Mouse (Mus musculus): ENCODE measurements at regions not wholly inside any gene's neighbourhood (a gene's known extent, or its start where the extent isn't known, plus 50 kb on each side); places are given as distances from the start of the nearest gene placed in this dataset.

- H3K4me1 ChIP-seq (ENCODE audit: control insufficient read depth, insufficient read depth, low read length), result peaks cover 2% of the 10 kb centered on the region; the same call in 1 of the 2 replicates
- 41% methylated on average over 13 of the region's 13 CpGs for WGBS
- no peak overlapping the region for H3K9ac ChIP-seq (ENCODE audit: low read length)
- H3K4me2 ChIP-seq (ENCODE audit: low read depth, low read length), result no peak overlapping the region
- no peak overlapping the region for H3K4me3 ChIP-seq (ENCODE audit: low read length)
- H3K27me3 ChIP-seq (ENCODE audit: control insufficient read depth, insufficient read depth, low read length), result 0 out of 2 replicates have a peak, but pooled peaks cover 2% of the 10 kb centered on the region
- H3K27ac ChIP-seq (ENCODE audit: low read length), result no peak overlapping the region
- H3K9me3 ChIP-seq (replicated peaks; ENCODE audit: control insufficient read depth, low read length), result no peaks in the 10 kb centered on the region
- H3K36me3 ChIP-seq (ENCODE audit: control insufficient read depth, insufficient read depth), result no peaks in the 10 kb centered on the region
- ATAC-seq (replicated peaks; ENCODE audit: extremely low read depth, insufficient read depth, low FRiP score), result no peak
Measured at GRCm38 (mm10) chr1:91611281-91611680, 70.9 kb downstream of the Asb1 start.

- no peak overlapping the region for H3K27ac ChIP-seq (ENCODE audit: low read length)
- 46% methylated on average over 16 of the region's 16 CpGs for WGBS
Measured at GRCm38 (mm10) chr1:91611694-91612093, 71.3 kb downstream of the Asb1 start.

GRCm38 (mm10) chr1:91612912-91613311 lies 72.6 kb downstream of the Asb1 start:
- Histone ChIP-seq H3K4me1 (ENCODE audit: control insufficient read depth, insufficient read depth, low read length) (peaks cover 2% of the 10 kb centered on the region; the same call in 1 of the 2 replicates), H3K36me3 (ENCODE audit: control insufficient read depth, insufficient read depth) (no peaks in the 10 kb centered on the region), H3K27me3 (ENCODE audit: control insufficient read depth, insufficient read depth, low read length) (no peaks in the 10 kb centered on the region), H3K4me3 (ENCODE audit: low read length) (no peak overlapping the region), H3K27ac (ENCODE audit: low read length) (no peak overlapping the region), H3K9ac (ENCODE audit: low read length) (no peak overlapping the region), H3K4me2 (ENCODE audit: low read depth, low read length) (no peak overlapping the region), H3K9me3 (replicated peaks; ENCODE audit: control insufficient read depth, low read length) (no peaks in the 10 kb centered on the region)
- 62% methylated on average over 3 of the region's 3 CpGs for WGBS
- no peak for ATAC-seq (replicated peaks; ENCODE audit: extremely low read depth, insufficient read depth, low FRiP score)

More at GRCm38 (mm10) chr1:91611694-91612093, 71.3 kb downstream of the Asb1 start:
- H3K9me3 ChIP-seq (replicated peaks; ENCODE audit: control insufficient read depth, low read length), result no peaks in the 10 kb centered on the region
- ATAC-seq (replicated peaks; ENCODE audit: extremely low read depth, insufficient read depth, low FRiP score), result no peak
- H3K4me2 ChIP-seq (ENCODE audit: low read depth, low read length), result no peak overlapping the region
- H3K9ac ChIP-seq (ENCODE audit: low read length), result no peak overlapping the region
- H3K4me3 ChIP-seq (ENCODE audit: low read length), result no peak overlapping the region
- no peaks in the 10 kb centered on the region for H3K36me3 ChIP-seq (ENCODE audit: control insufficient read depth, insufficient read depth)
- H3K4me1 ChIP-seq (ENCODE audit: control insufficient read depth, insufficient read depth, low read length), result peaks cover 2% of the 10 kb centered on the region; the same call in 1 of the 2 replicates
- no peaks in the 10 kb centered on the region for H3K27me3 ChIP-seq (ENCODE audit: control insufficient read depth, insufficient read depth, low read length)

- Histone ChIP-seq H3K4me2 (ENCODE audit: low read depth, low read length) (no peak overlapping the region), H3K9me3 (replicated peaks; ENCODE audit: control insufficient read depth, low read length) (no peaks in the 10 kb centered on the region), H3K9ac (ENCODE audit: low read length) (no peak overlapping the region), H3K4me3 (ENCODE audit: low read length) (no peak overlapping the region), H3K27ac (ENCODE audit: low read length) (no peak overlapping the region), H3K36me3 (ENCODE audit: control insufficient read depth, insufficient read depth) (no peaks in the 10 kb centered on the region), H3K4me1 (ENCODE audit: control insufficient read depth, insufficient read depth, low read length) (peaks cover 2% of the 10 kb centered on the region; the same call in 1 of the 2 replicates), H3K27me3 (ENCODE audit: control insufficient read depth, insufficient read depth, low read length) (no peaks in the 10 kb centered on the region)
- ATAC-seq (replicated peaks; ENCODE audit: extremely low read depth, insufficient read depth, low FRiP score), result no peak
- WGBS, result 60% methylated on average over 5 of the region's 5 CpGs
Measured at GRCm38 (mm10) chr1:91615396-91615795, 75.1 kb downstream of the Asb1 start.

GRCm38 (mm10) chr1:91618527-91619135 lies 78.3 kb downstream of the Asb1 start:
- Histone ChIP-seq H3K27ac (ENCODE audit: low read length) (no peak overlapping the region), H3K9ac (ENCODE audit: low read length) (no peak overlapping the region), H3K4me1 (ENCODE audit: control insufficient read depth, insufficient read depth, low read length) (no peaks in the 10 kb centered on the region), H3K4me3 (ENCODE audit: low read length) (no peak overlapping the region), H3K36me3 (ENCODE audit: control insufficient read depth, insufficient read depth) (no peaks in the 10 kb centered on the region), H3K4me2 (ENCODE audit: low read depth, low read length) (no peak overlapping the region), H3K9me3 (replicated peaks; ENCODE audit: control insufficient read depth, low read length) (no peaks in the 10 kb centered on the region), H3K27me3 (ENCODE audit: control insufficient read depth, insufficient read depth, low read length) (no peaks in the 10 kb centered on the region)
- WGBS, result 86% methylated on average over 14 of the region's 14 CpGs
- no peak; the same call in 1 of the 2 replicates for ATAC-seq (replicated peaks; ENCODE audit: extremely low read depth, insufficient read depth, low FRiP score)

- H3K9ac ChIP-seq (ENCODE audit: low read length), result no peak overlapping the region
- WGBS, result 78% methylated on average over 5 of the region's 5 CpGs
- H3K36me3 ChIP-seq (ENCODE audit: control insufficient read depth, insufficient read depth), result no peaks in the 10 kb centered on the region
- no peak overlapping the region for H3K27ac ChIP-seq (ENCODE audit: low read length)
- H3K9me3 ChIP-seq (replicated peaks; ENCODE audit: control insufficient read depth, low read length), result no peaks in the 10 kb centered on the region
- no peak overlapping the region for H3K4me2 ChIP-seq (ENCODE audit: low read depth, low read length)
- H3K4me3 ChIP-seq (ENCODE audit: low read length), result no peak overlapping the region
- no peaks in the 10 kb centered on the region; the same call in 1 of the 2 replicates for H3K4me1 ChIP-seq (ENCODE audit: control insufficient read depth, insufficient read depth, low read length)
- no peak for ATAC-seq (replicated peaks; ENCODE audit: extremely low read depth, insufficient read depth, low FRiP score)
- H3K27me3 ChIP-seq (ENCODE audit: control insufficient read depth, insufficient read depth, low read length), result no peaks in the 10 kb centered on the region
Measured at GRCm38 (mm10) chr1:91621141-91621540, 80.8 kb downstream of the Asb1 start.

GRCm38 (mm10) chr1:91622874-91623273 lies 82.5 kb downstream of the Asb1 start:
- Histone ChIP-seq H3K36me3 (ENCODE audit: control insufficient read depth, insufficient read depth) (no peaks in the 10 kb centered on the region), H3K9me3 (replicated peaks; ENCODE audit: control insufficient read depth, low read length) (no peaks in the 10 kb centered on the region), H3K27ac (ENCODE audit: low read length) (no peak overlapping the region), H3K9ac (ENCODE audit: low read length) (no peak overlapping the region), H3K4me3 (ENCODE audit: low read length) (no peak overlapping the region), H3K4me2 (ENCODE audit: low read depth, low read length) (no peak overlapping the region), H3K4me1 (ENCODE audit: control insufficient read depth, insufficient read depth, low read length) (peaks cover 3% of the 10 kb centered on the region; the same call in 1 of the 2 replicates), H3K27me3 (ENCODE audit: control insufficient read depth, insufficient read depth, low read length) (no peaks in the 10 kb centered on the region)
- 85% methylated on average over 5 of the region's 5 CpGs for WGBS
- ATAC-seq (replicated peaks; ENCODE audit: extremely low read depth, insufficient read depth, low FRiP score), result no peak

- 41% methylated on average over 8 of the region's 8 CpGs for WGBS
- Histone ChIP-seq H3K4me1 (ENCODE audit: control insufficient read depth, insufficient read depth, low read length) (peaks cover 3% of the 10 kb centered on the region; the same call in 1 of the 2 replicates), H3K27ac (ENCODE audit: low read length) (no peak overlapping the region), H3K4me3 (ENCODE audit: low read length) (no peak overlapping the region), H3K4me2 (ENCODE audit: low read depth, low read length) (no peak overlapping the region), H3K36me3 (ENCODE audit: control insufficient read depth, insufficient read depth) (no peaks in the 10 kb centered on the region), H3K9ac (ENCODE audit: low read length) (no peak overlapping the region), H3K27me3 (ENCODE audit: control insufficient read depth, insufficient read depth, low read length) (no peaks in the 10 kb centered on the region), H3K9me3 (replicated peaks; ENCODE audit: control insufficient read depth, low read length) (no peaks in the 10 kb centered on the region)
- no peak for ATAC-seq (replicated peaks; ENCODE audit: extremely low read depth, insufficient read depth, low FRiP score)
Measured at GRCm38 (mm10) chr1:91624028-91624427, 83.7 kb downstream of the Asb1 start.

GRCm38 (mm10) chr1:91624531-91625300 lies 84.4 kb downstream of the Asb1 start:
- Histone ChIP-seq H3K4me1 (ENCODE audit: control insufficient read depth, insufficient read depth, low read length) (peaks cover 3% of the 10 kb centered on the region; the same call in 1 of the 2 replicates), H3K4me3 (ENCODE audit: low read length) (no peak overlapping the region), H3K27me3 (ENCODE audit: control insufficient read depth, insufficient read depth, low read length) (no peaks in the 10 kb centered on the region), H3K36me3 (ENCODE audit: control insufficient read depth, insufficient read depth) (no peaks in the 10 kb centered on the region), H3K4me2 (ENCODE audit: low read depth, low read length) (no peak overlapping the region), H3K9ac (ENCODE audit: low read length) (no peak overlapping the region), H3K9me3 (replicated peaks; ENCODE audit: control insufficient read depth, low read length) (no peaks in the 10 kb centered on the region), H3K27ac (ENCODE audit: low read length) (no peak overlapping the region)
- 83% methylated on average over 11 of the region's 11 CpGs for WGBS
- ATAC-seq (replicated peaks; ENCODE audit: extremely low read depth, insufficient read depth, low FRiP score), result no peak
